Mouse (Mus musculus) kidney, postnatal 4 days (tissue): ENCODE results near the gene Armc5.

ENCODE experiments used
- DNase-seq, 2 experiments: peaks; one replicate each; pipeline ENCODE4 v3.0.0; 2021; ENCODE audit warnings: mixed read lengths in 2 of 2

Armc5 gene

GRCm38 (mm10) chr7:128246496-128247391, 9.6 kb downstream of the Armc5 start, which contains the start of gene Tgfb1i1:
Gene Tgfb1i1 (plus strand): TSS chr7:128246812.
- peak; percentile 72 to 81 for DNase-seq

DNA sequence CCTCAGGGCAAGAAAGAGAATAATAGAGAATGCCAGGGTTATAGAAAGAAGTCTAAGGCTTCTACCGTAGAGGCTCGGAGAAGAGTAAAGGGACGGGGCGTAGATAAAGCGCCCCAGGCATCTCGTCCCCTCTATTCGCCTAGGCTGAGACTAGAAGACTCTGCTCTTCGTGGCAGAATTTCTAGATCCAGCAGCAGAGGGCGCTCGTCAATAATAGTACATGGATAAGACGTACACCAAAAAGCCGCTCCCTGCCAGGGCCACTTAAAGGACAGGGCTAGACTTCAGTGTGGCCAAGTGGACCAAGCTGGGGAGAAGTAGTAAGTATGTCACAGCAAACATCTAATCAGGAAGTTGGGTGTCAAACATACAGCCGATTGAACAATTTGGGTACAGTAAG, 10.3 kb downstream of the Armc5 start:
- peak; percentile 93 to 94 for DNase-seq

DNA sequence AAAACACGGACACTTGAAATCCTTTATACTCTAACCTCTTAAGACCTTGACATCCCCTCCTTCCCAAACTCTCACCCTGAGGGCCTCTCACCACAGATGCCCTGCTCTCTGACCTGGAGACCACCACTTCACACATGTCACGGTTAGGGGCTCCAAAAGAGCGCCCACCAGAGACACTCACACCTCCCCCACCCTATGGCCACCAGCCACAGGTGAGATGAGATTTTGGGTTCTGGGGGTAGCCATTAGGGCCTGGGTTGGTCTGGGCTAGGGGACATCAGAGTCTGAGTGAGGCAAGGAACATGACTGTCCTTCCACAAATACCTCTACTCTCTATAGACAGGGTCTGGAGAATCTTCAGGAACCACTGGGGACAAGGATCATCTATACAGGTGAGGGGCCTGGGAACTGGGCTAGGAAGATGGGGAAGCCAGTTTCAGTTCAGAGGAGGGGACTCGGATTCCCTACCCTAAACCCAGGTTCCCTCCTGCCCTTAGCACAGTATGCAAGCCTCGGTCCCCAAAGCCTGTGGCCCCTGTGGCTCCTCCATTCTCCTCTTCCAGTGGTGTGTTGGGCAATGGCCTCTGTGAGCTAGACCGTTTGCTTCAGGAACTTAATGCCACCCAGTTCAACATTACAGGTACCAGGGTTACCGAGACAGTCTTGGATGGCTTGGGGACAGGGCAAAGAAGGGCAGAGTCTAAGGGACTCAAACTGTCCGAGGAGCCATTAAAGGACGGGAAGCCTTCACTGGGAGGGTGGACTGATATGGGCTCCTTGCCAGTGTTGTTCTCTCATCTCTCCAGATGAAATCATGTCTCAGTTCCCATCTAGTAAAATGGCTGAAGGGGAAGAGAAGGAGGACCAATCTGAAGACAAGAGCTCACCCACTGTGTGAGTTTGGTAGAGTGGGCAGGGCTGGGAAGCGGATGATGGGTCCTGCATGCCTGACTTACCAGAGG, 11.2 kb downstream of the Armc5 start:
- DNase-seq, result peak in 1 of 2 experiments; percentile 4

- DNase-seq, result no peak
Observed at GRCm38 (mm10) chr7:128249998-128250397, 12.9 kb downstream of the Armc5 start.

DNA sequence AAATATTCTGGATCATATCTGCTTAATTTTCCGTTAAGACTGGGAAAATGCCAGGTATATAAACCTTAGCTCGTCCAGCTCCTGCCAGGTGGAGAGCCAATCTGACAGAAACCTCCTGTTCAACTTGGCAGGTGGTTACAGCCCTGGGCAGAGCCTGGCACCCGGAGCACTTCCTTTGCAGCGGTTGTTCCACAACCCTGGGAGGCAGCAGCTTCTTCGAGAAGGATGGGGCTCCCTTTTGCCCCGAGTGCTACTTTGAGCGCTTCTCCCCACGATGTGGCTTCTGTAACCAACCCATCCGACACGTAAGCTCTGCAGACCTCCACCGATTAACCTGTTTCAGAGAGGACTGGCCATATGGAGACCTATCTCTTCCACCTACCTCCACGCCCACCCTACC, 14.8 kb downstream of the Armc5 start:
- peak in 1 of 2 experiments; percentile 7 for DNase-seq

DNA sequence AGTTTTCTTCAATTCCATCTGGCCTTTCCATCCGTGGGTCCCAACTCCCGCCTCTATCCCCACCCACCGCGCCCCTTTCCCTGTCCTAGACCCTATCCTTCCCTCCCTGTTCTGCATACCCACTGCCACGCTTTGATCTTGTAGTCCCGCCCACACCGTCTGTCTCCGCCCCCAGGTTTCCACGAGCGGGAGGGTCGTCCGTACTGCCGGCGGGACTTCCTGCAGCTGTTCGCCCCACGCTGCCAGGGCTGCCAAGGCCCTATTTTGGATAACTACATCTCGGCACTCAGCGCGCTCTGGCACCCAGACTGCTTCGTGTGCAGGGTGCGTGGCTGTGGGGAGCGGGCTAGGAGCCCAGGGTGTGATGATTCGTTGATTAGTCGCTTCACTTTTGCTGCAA, 15.5 kb downstream of the Armc5 start:
- peak; percentile 60 to 67 for DNase-seq

- DNase-seq, result no peak
Observed at GRCm38 (mm10) chr7:128254978-128255377, 17.8 kb downstream of the Armc5 start.

DNA sequence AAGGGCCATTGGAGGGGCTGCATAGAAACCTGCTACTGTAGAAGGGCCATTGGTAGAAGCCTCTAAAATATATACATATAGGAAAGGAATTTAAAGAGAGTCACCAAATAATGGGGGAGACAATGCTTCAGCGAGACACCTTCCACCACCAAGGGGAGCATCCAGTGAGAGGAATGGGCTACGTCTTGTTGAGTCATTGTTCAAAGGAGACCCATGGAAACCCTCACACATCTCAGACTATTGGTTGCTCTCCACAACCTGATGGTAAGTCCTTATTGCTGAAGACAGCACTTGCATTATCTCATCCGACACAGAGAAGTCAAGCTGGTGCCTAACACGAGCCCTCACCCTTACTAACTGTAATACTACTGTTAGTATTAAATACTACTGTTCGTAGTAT, 18.6 kb downstream of the Armc5 start:
- no peak for DNase-seq

- peak; percentile 45 to 49 for DNase-seq
Observed at GRCm38 (mm10) chr7:128256783-128257334, 19.7 kb downstream of the Armc5 start.

DNA sequence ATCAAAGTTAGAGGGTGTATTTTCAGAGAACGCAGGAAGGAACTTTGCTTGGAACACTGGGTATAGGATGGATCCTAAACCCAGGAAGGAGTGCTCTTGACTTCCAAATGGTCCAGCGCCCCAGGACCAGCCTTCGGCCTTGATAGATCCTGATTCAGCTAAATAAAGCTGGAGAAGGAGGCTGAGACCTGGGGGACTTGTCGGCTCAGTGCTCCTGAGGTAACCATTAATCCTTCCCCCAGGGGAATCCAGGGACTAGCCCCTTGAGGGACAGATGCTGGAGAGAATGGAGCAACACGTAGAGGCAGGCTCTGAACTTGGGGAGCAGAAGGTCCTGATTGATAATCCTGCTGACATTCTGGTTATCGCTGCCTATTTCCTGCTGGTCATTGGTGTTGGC, 28.3 kb downstream of the Armc5 start, which contains the start of gene Slc5a2:
Gene Slc5a2, plus strand, starts transcription at position 247 of the 400 bp plus-strand sequence.
- no peak for DNase-seq

DNA sequence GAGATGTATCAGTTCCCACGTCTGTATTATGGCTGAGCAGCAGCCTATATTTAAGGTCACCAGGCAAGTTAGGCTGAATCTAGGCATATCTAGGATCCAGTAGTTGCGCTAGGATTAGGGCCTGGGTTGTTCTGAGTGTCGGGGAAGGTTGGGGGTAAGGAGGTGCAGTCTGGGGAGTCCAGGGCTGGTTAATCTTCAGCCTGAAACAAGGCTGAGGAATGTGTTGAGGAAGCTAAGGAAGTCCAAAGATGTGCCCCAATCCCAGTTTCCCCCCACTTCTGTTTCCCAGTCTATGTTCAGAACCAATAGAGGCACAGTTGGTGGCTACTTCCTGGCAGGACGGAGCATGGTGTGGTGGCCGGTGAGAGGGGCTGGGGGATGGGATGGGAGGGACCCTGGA, 28.9 kb downstream of the Armc5 start:
- DNase-seq, result no peak

GRCm38 (mm10) chr7:128267391-128267790, 30.2 kb downstream of the Armc5 start:
- no peak for DNase-seq

DNA sequence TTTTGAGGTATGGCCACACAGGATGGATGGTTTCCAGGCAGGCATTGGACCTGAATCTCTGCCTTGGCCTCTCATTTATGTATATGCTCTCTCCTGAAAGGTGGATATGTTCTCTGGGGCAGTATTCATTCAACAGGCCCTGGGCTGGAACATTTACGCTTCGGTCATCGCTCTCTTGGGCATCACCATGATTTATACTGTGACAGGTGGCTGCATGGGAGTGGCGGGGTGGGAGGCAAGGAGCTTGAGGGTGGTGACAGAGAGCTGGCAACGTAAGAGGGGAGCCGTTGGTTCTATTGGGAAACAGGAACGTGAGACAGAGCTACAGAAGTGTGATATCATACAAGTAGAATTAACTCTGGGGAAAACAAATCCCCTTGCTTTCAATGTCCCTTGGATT, 30.7 kb downstream of the Armc5 start:
- DNase-seq, result no peak

GRCm38 (mm10) chr7:128270431-128270850, 33.3 kb downstream of the Armc5 start:
- no peak for DNase-seq

GRCm38 (mm10) chr7:128271496-128271895, 34.4 kb downstream of the Armc5 start:
- DNase-seq, result no peak

DNA sequence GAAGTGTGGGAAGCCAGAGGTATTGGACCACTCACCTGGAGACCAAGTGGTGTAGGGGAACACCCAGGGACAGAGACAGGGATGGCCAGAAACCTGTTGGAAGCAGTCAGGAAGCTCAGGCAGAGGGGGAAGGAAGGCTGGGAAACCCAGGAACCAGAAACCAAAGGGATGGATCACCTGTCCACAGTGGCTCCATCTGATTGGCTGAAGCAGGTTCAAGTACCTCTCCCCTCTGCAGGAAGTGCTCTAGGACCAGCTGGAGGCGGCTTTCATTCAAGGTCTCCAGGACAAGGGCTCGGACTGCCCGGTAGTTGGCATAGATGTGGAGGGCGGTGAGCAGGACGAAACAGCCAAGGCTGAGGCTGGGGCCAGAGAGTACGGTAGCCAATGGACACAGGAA, 38.9 kb downstream of the Armc5 start:
- DNase-seq, result no peak

- DNase-seq, result no peak
Observed at GRCm38 (mm10) chr7:128279750-128280149, 42.6 kb downstream of the Armc5 start.

GRCm38 (mm10) chr7:128281765-128282164, 44.6 kb downstream of the Armc5 start:
- no peak for DNase-seq

- no peak for DNase-seq
Observed at GRCm38 (mm10) chr7:128282532-128283244, 45.5 kb downstream of the Armc5 start.

DNA sequence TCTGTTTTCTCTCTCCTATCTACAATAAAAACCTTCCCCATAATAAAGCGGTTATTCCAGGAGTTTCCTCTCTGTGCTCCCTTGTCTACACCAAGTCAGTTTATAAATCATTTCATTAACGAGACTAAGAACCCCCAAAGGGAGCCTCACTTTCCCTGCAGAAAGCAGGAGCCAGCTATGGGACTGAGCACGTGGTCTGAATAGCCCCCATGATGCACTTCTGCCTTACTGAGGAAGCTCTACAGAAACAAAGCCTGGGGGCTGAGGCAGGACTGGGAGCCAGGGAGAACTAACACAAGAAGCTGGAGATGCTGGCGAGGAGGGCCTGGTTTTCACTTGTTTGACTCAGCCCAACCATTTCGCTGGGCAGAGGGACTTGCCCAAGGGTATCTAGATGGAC, 46.9 kb downstream of the Armc5 start:
- DNase-seq, result no peak

DNA sequence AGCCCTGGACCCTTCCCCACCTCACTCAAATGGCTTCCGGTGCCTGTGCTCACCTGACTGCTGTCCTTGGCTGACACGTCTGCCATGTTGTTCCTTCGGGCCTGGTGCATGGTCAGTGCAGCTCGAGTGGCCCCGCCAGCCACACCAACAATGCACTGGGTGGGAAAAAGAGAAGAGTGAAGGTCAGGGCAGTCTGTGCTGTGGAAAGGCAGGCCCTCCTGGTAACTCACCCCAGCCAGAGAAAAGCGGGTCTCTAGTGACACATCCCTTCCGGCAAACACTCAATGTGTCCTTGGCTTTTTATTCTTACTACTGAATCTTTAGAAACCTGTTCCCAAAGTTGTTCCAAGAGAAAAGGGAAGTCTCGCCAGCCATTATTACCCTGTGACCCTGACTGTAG, 47.9 kb downstream of the Armc5 start:
- no peak for DNase-seq

DNA sequence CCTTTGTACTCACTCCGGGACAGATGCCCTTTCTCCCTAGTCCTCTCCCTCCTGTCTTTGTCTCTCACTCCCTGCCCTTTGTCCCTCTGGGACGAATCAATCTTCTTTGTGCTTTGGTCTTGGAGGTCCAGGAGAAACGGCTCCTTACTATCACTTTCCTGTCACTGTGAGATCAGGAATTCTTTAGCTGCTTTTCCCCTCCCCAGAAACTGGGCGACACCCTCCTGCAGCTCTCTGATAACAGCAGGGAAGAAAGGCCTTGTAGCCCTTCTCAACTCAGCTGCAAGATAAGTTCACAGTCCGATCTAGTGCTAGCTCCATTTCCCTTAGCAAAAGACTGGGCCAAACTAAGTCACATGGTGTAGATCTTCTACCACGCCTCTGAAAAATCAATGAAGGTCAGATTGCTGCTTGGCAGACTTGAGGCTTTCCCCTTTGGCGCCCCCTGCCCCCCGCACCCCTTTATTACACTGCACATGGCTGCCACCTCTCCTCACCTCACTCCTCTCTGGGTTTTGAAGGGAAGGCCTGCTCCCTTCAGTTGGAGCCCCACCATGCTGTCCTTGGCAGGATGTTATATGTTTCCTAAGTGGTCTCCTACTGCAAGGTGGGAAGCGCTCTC, 51.9 kb downstream of the Armc5 start:
- no peak for DNase-seq
